Mouse (Mus musculus): ENCODE measurements around the gene Dnase2a.

DNA sequence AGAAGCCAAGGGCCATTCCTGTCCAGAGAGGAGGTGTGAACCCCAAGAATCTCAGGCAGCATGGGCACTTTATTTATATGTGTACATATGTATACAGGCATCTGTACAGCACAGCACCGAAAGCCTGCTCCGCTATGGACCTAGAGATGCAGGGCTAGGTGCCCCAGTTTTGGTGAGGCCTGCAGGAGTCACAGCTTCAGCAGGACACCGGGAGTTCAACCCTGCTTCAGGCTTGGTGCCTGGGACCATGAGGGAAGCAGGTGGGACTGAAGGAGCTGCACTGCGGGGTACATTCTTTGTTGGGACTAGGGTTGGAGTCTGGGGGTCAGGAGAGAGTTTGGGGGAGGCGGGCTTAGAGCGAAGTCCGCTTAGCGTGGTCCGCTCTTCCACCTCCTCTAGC is 3.5 kb downstream of the Dnase2a start:
- no peak for TF ChIP-seq POLR2A (IDR thresholded peaks at IDR 0.05; ENCODE audit: low read depth, low read length)
- no peak for TF ChIP-seq CTCF (IDR thresholded peaks at IDR 0.05; ENCODE audit: extremely low read depth, insufficient read depth, insufficient read length, insufficient replicate concordance)

Data from spleen, adult 2 months (tissue).